Mouse (Mus musculus): ENCODE measurements around the gene Gtsf1l. TPM values are rescaled to one million over a fixed set of nuclear protein-coding genes. Genes with fewer than 3 reads are reported as not detected.

The Gtsf1l gene
- polyA plus RNA-seq, 1 experiment from 2014 or later = not detected

DNA sequence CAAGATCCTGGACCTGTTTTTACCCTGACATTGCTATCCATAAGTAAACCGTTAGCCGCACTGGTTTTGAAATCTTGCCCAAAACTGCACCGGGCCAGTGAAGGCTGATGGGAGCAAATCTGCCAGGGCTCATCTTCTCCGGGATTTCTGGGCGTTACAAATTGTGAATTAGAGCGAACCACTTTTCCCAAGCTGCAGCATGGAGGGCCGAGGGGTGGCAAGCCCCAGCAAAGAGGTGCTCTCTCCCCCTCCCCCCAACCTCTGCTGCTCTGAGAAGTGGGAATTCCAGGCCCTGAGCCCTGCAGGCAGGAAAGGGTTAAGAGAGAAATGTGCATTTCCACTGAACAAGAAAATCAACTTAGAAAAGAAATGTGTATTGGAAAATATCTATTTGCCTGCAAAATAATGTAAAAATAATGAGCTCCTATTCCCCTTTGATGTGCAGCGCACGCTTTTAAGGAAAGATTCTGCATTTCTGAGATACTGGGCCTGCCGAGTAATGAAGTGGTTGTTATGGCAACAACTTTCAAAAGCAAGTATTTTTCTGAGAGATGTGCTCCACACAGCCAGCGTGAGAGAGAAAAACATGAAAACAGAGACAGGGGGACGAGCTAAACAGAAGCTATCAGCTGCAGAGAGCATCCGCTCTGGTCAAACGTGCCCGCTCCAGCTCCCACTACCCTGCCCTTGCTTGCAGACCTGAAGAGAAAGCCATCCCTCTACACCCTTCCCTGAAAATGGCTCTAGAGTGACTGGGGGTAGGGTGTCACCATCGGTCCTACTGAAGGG lies 24.0 kb upstream of the Gtsf1l start:
- H3K27ac ChIP-seq (ENCODE audit: low read depth, low read length) = no peak overlapping the region
- no peak overlapping the region for H3K4me2 ChIP-seq
- no peaks in the 10 kb centered on the region; the same call in 1 of the 2 replicates for H3K27me3 ChIP-seq (replicated peaks; ENCODE audit: control insufficient read depth, insufficient read depth, low read length)
- no peak for DNase-seq (ENCODE audit: low spot score)
- H3K9ac ChIP-seq (ENCODE audit: low read depth, low read length) = no peak overlapping the region
- peaks cover 3% of the 10 kb centered on the region; the same call in 1 of the 2 replicates for H3K9me3 ChIP-seq (ENCODE audit: control insufficient read depth, low read length)
- H3K4me3 ChIP-seq (ENCODE audit: low read depth, low read length) = no peak overlapping the region
- no peak for ATAC-seq (replicated peaks; ENCODE audit: low FRiP score)
- H3K36me3 ChIP-seq (ENCODE audit: control insufficient read depth, insufficient read depth, low read length) = no peaks in the 10 kb centered on the region
- 73% methylated on average over 16 of the region's 16 CpGs for WGBS
- H3K4me1 ChIP-seq (replicated peaks; ENCODE audit: control insufficient read depth, insufficient read depth, low read length) = no peaks in the 10 kb centered on the region

DNA sequence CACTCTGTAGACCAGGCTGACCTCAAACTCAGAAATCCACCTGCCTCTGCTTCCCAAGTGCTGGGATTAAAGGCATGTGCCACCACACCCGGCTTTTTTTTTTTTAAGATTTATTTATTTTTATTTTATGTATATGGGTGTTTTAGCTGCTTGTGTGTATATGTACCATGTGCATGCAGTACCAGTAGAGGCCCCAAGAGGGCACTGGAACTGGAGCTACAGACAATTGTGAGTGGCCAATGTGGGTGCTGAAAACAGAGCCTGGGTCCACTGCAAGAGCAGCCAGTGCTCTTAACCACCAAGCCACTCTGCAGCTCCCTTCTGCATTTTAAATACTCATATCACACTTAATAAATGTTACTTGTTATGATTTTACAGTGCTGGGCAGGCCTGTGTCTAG lies 23.1 kb upstream of the Gtsf1l start:
- no peaks in the 10 kb centered on the region for H3K4me1 ChIP-seq (replicated peaks; ENCODE audit: control insufficient read depth, insufficient read depth, low read length)
- H3K9me3 ChIP-seq (ENCODE audit: control insufficient read depth, low read length) = peaks cover 3% of the 10 kb centered on the region; the same call in 1 of the 2 replicates
- ATAC-seq (replicated peaks; ENCODE audit: low FRiP score) (no peak), DNase-seq (ENCODE audit: low spot score) (no peak)
- no peaks in the 10 kb centered on the region; the same call in 1 of the 2 replicates for H3K27me3 ChIP-seq (replicated peaks; ENCODE audit: control insufficient read depth, insufficient read depth, low read length)
- 89% methylated on average over 1 of the region's 1 CpGs for WGBS
- no peak overlapping the region for H3K4me3 ChIP-seq (ENCODE audit: low read depth, low read length)
- no peak overlapping the region for H3K9ac ChIP-seq (ENCODE audit: low read depth, low read length)
- no peak overlapping the region for H3K4me2 ChIP-seq
- no peak overlapping the region for H3K27ac ChIP-seq (ENCODE audit: low read depth, low read length)
- H3K36me3 ChIP-seq (ENCODE audit: control insufficient read depth, insufficient read depth, low read length) = no peaks in the 10 kb centered on the region

DNA sequence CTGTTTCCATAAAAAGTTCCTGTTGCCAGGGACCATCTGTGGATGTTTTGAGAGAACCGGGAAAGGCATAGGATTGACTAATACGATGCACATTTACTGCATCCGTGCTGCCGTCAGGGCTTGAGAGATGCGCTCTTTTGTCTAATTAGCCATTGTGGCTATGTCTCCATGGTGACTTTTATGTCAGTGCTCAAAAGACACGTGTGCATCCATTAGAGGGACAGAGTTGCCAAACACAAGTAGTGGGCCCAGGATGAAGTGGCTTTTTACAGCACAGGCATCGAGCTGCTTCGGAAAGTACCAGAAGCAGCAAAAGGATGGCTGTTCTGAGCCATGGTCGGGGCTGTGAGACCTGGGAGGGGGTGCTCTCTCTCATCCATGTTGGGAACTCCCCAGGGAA lies 20.7 kb upstream of the Gtsf1l start:
- ATAC-seq (replicated peaks; ENCODE audit: low FRiP score) = no peak
- no peak for DNase-seq (ENCODE audit: low spot score)
- no peaks in the 10 kb centered on the region for H3K36me3 ChIP-seq (ENCODE audit: control insufficient read depth, insufficient read depth, low read length)
- H3K27me3 ChIP-seq (replicated peaks; ENCODE audit: control insufficient read depth, insufficient read depth, low read length) = no peaks in the 10 kb centered on the region; the same call in 1 of the 2 replicates
- WGBS = 86% methylated on average over 9 of the region's 9 CpGs
- no peaks in the 10 kb centered on the region for H3K4me1 ChIP-seq (replicated peaks; ENCODE audit: control insufficient read depth, insufficient read depth, low read length)
- H3K4me3 ChIP-seq (ENCODE audit: low read depth, low read length) = no peak overlapping the region
- H3K9ac ChIP-seq (ENCODE audit: low read depth, low read length) = no peak overlapping the region
- H3K4me2 ChIP-seq = no peak overlapping the region
- peaks cover 3% of the 10 kb centered on the region; the same call in 1 of the 2 replicates for H3K9me3 ChIP-seq (ENCODE audit: control insufficient read depth, low read length)
- no peak overlapping the region for H3K27ac ChIP-seq (ENCODE audit: low read depth, low read length)

DNA sequence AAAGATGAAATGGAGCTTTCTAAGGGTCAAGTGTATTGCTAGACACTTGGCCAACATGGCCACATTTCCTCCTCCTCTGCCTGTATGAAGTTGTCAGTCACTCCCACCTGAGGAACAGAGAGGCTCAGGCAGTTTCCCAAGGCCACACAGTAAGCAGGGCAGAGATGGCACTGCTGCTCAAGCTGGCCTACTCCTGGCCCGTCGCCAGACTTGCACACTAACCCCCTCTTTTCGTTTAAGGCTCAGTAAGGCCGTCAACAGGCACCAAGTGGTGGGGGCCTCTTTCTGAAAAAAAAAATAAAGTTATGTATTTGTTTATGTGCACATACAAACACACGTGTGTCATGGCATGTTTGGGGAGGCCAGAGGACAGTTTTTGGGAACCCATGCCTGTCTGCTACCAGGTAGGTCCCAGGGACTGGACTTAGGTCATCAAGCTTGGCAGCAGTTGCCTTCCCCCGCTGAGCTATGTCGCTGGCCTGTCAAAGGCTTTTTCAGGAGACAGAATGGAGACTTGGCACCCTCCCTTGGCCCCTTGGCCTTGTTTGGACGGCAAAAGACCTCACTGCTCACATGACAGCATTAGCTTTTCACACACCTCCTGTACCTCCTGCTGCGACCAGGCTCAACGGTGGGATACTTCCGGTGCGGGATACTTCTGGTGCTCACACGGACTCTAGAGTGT lies 16.6 kb upstream of the Gtsf1l start:
- H3K27me3 ChIP-seq (replicated peaks; ENCODE audit: control insufficient read depth, insufficient read depth, low read length) = peaks cover 2% of the 10 kb centered on the region; the same call in 1 of the 2 replicates
- DNase-seq (ENCODE audit: low spot score) (no peak), ATAC-seq (replicated peaks; ENCODE audit: low FRiP score) (no peak)
- H3K9ac ChIP-seq (ENCODE audit: low read depth, low read length) = no peak overlapping the region
- no peak overlapping the region for H3K4me3 ChIP-seq (ENCODE audit: low read depth, low read length)
- H3K4me1 ChIP-seq (replicated peaks; ENCODE audit: control insufficient read depth, insufficient read depth, low read length) = 0 out of 2 replicates have a peak, but pooled peaks cover 3% of the 10 kb centered on the region
- no peaks in the 10 kb centered on the region for H3K36me3 ChIP-seq (ENCODE audit: control insufficient read depth, insufficient read depth, low read length)
- H3K9me3 ChIP-seq (ENCODE audit: control insufficient read depth, low read length) = no peaks in the 10 kb centered on the region
- H3K27ac ChIP-seq (ENCODE audit: low read depth, low read length) = no peak overlapping the region
- WGBS = 85% methylated on average over 13 of the region's 13 CpGs
- H3K4me2 ChIP-seq = no peak overlapping the region

DNA sequence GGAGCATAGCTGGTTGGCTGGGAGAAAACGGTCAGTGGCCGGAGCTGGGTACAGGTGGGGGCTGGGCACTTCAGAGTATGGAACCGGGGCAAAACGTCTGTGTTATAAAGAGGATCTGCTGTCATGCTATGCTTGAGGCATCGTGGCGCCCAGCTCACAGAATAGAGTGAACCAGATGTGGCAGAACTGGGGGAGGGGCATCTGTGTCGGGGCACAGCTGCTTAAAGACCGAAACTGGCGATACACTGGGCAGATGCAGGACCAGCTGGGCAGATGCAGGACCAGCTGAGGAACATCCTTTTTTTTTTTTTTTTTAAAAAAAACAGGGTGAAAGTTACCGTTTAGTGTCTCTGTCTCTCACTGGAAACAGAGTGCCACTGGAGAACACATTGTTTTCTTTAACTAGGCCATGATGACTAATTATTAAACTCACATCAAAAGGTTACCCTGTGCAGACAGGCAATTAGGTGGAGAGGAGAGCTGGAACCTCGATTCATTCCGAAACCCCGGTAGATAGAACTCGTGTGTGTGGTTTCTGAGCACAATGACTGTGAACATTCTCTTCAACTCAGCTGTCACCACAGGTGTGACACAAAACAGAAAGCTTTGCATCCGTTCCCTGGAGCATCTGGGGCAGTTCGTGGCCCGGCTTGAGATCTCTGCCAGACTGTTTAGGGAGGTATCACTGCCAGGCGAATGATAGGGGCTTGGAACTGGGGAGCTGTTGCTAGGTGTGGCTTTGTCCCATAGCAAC lies 15.4 kb upstream of the Gtsf1l start:
- DNase-seq (ENCODE audit: low spot score) (no peak), ATAC-seq (replicated peaks; ENCODE audit: low FRiP score) (no peak)
- WGBS = 62% methylated on average over 18 of the region's 18 CpGs

DNA sequence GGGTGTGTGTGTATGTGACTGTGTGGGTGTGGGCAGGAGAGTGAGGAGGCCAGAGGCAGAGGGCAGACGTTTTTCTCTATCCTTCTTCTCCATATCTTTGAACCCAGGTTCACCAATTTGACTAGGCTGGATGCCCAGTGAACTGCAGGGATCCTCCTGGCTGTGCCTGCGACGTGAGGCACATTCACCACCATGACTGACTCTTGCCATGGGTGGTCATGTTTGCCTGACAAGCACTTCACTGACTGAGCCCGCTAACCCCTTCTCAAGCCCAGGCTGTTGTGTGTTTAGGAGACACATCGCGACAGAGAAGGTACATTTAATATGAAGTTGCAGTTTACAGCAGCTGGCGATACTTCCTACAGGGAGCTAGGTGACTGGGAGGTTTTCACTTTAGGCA lies 14.6 kb upstream of the Gtsf1l start:
- no peak overlapping the region for H3K4me3 ChIP-seq (ENCODE audit: low read depth, low read length)
- H3K27ac ChIP-seq (ENCODE audit: low read depth, low read length) = no peak overlapping the region
- H3K9ac ChIP-seq (ENCODE audit: low read depth, low read length) = no peak overlapping the region
- no peaks in the 10 kb centered on the region for H3K9me3 ChIP-seq (ENCODE audit: control insufficient read depth, low read length)
- 0 out of 2 replicates have a peak, but pooled peaks cover 3% of the 10 kb centered on the region for H3K4me1 ChIP-seq (replicated peaks; ENCODE audit: control insufficient read depth, insufficient read depth, low read length)
- DNase-seq (ENCODE audit: low spot score) = no peak
- 62% methylated on average over 7 of the region's 7 CpGs for WGBS
- H3K36me3 ChIP-seq (ENCODE audit: control insufficient read depth, insufficient read depth, low read length) = no peaks in the 10 kb centered on the region
- no peak for ATAC-seq (replicated peaks; ENCODE audit: low FRiP score)
- H3K27me3 ChIP-seq (replicated peaks; ENCODE audit: control insufficient read depth, insufficient read depth, low read length) = 0 out of 2 replicates have a peak, but pooled peaks cover 2% of the 10 kb centered on the region
- no peak overlapping the region for H3K4me2 ChIP-seq

More for the DNA sequence above, 15.4 kb upstream of the Gtsf1l start:
- Histone ChIP-seq H3K27me3 (replicated peaks; ENCODE audit: control insufficient read depth, insufficient read depth, low read length) (peaks cover 2% of the 10 kb centered on the region; the same call in 1 of the 2 replicates), H3K4me1 (replicated peaks; ENCODE audit: control insufficient read depth, insufficient read depth, low read length) (0 out of 2 replicates have a peak, but pooled peaks cover 3% of the 10 kb centered on the region), H3K9me3 (ENCODE audit: control insufficient read depth, low read length) (no peaks in the 10 kb centered on the region), H3K27ac (ENCODE audit: low read depth, low read length) (no peak overlapping the region), H3K9ac (ENCODE audit: low read depth, low read length) (no peak overlapping the region), H3K36me3 (ENCODE audit: control insufficient read depth, insufficient read depth, low read length) (no peaks in the 10 kb centered on the region), H3K4me2 (no peak overlapping the region), H3K4me3 (ENCODE audit: low read depth, low read length) (no peak overlapping the region)

DNA sequence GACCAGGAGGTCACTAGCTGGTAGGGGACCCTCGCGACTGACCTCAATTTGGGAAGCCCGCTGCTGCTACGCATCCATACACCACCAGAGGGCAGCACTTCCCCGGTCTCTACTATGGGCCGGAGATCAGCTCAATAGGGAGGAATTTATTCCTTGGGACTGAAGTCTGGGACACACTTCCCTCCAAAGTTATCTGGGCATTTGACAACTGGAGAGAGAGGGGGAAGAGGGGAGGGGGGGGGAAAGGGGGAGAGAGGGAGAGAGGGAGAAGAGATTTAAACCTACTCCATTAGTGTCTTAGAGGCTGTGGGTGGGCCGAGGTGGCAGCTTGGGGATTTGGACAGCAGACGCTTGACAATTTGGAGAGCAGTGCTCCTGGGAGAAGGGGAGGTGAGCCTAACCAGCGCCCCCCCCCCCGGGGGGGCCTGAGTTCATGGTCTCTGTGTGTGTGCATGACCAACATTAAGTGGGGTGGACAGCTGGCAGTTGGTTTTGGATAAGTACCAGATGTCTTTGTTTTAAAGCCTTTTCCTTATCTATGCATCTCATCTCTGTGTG lies 14.1 kb upstream of the Gtsf1l start:
- Histone ChIP-seq H3K9ac (ENCODE audit: low read depth, low read length) (no peak overlapping the region), H3K4me2 (no peak overlapping the region), H3K36me3 (ENCODE audit: control insufficient read depth, insufficient read depth, low read length) (no peaks in the 10 kb centered on the region), H3K4me1 (replicated peaks; ENCODE audit: control insufficient read depth, insufficient read depth, low read length) (0 out of 2 replicates have a peak, but pooled peaks cover 3% of the 10 kb centered on the region), H3K9me3 (ENCODE audit: control insufficient read depth, low read length) (no peaks in the 10 kb centered on the region), H3K4me3 (ENCODE audit: low read depth, low read length) (no peak overlapping the region), H3K27ac (ENCODE audit: low read depth, low read length) (no peak overlapping the region), H3K27me3 (replicated peaks; ENCODE audit: control insufficient read depth, insufficient read depth, low read length) (0 out of 2 replicates have a peak, but pooled peaks cover 2% of the 10 kb centered on the region)
- ATAC-seq (replicated peaks; ENCODE audit: low FRiP score) (no peak), DNase-seq (ENCODE audit: low spot score) (peak; percentile 67)
- WGBS = 9% methylated on average over 10 of the region's 10 CpGs

DNA sequence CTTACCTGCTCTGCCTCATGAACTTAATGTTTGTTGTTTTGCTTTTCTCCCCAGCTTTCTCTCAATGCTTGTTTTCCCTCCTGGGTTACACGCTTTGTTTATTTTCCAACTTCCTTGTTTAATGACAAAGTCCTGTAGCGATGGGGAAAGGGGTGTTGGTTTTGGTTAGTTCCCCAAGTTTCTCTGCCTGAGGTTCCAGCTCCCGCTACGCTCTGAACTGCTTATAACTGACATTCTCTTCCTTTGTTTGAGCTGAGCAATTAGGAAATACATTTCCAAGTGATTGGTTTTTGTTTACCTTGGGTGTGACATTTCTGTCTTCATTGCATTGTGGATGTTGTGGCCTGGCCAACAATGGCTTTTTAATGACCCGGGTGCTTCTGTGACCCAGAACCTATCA lies 12.9 kb upstream of the Gtsf1l start:
- DNase-seq (ENCODE audit: low spot score) (no peak), ATAC-seq (replicated peaks; ENCODE audit: low FRiP score) (no peak)
- Histone ChIP-seq H3K27me3 (replicated peaks; ENCODE audit: control insufficient read depth, insufficient read depth, low read length) (0 out of 2 replicates have a peak, but pooled peaks cover 2% of the 10 kb centered on the region), H3K27ac (ENCODE audit: low read depth, low read length) (no peak overlapping the region), H3K4me2 (no peak overlapping the region), H3K36me3 (ENCODE audit: control insufficient read depth, insufficient read depth, low read length) (no peaks in the 10 kb centered on the region), H3K9me3 (ENCODE audit: control insufficient read depth, low read length) (no peaks in the 10 kb centered on the region), H3K4me1 (replicated peaks; ENCODE audit: control insufficient read depth, insufficient read depth, low read length) (0 out of 2 replicates have a peak, but pooled peaks cover 3% of the 10 kb centered on the region), H3K4me3 (ENCODE audit: low read depth, low read length) (no peak overlapping the region), H3K9ac (ENCODE audit: low read depth, low read length) (no peak overlapping the region)
- 67% methylated on average over 5 of the region's 5 CpGs for WGBS

Measured in liver, embryonic 11.5 days (tissue).